Mouse (Mus musculus) layer of hippocampus, adult 8-10 months (tissue): ENCODE results near the gene Sh2d2a. TPM values are rescaled to one million over a fixed set of nuclear protein-coding genes. Genes with fewer than 3 reads are reported as not detected.
"Not testable (repeated sequence)": the region's sequence is repeated elsewhere in the genome, so short reads cannot be mapped to it uniquely, and the experiment has no call there.

ENCODE experiments used
- DNase-seq, 2 experiments: peaks; one replicate each; pipeline ENCODE4 v3.0.0; 2022; ENCODE audit warnings: low spot score in 2 of 2
- total RNA-seq, 4 experiments: library from RNA; stranded (reverse); gene quantifications; 2 replicates each; pipeline ENCODE4 v1.2.4; 2022

The Sh2d2a gene
- not detected for total RNA-seq

- no peak for DNase-seq
Observed at GRCm38 (mm10) chr3:87846650-87847110, at the start of gene Sh2d2a. Gene Sh2d2a, plus strand, starts transcription at chr3:87846755.

GRCm38 (mm10) chr3:87801681-87802080 is 44.9 kb upstream of the Sh2d2a start:
- DNase-seq: no peak

GRCm38 (mm10) chr3:87804038-87804677 is 42.4 kb upstream of the Sh2d2a start:
- no peak for DNase-seq

- no peak for DNase-seq
Observed at GRCm38 (mm10) chr3:87809322-87809962, 37.1 kb upstream of the Sh2d2a start.

- DNase-seq: no peak
Observed at GRCm38 (mm10) chr3:87811297-87811696, 35.3 kb upstream of the Sh2d2a start.

GRCm38 (mm10) chr3:87812413-87812812 is 34.1 kb upstream of the Sh2d2a start:
- no peak for DNase-seq

GRCm38 (mm10) chr3:87812873-87813272 is 33.7 kb upstream of the Sh2d2a start:
- DNase-seq: no peak

GRCm38 (mm10) chr3:87816166-87816565 is 30.4 kb upstream of the Sh2d2a start:
- no peak for DNase-seq

- peak; percentile 44 to 72 for DNase-seq
Observed at GRCm38 (mm10) chr3:87816646-87817093, 29.9 kb upstream of the Sh2d2a start.

- no peak for DNase-seq
Observed at GRCm38 (mm10) chr3:87818226-87818625, 28.3 kb upstream of the Sh2d2a start.

GRCm38 (mm10) chr3:87824206-87824605 is 22.3 kb upstream of the Sh2d2a start, which contains the start of gene Pear1:
Gene Pear1, minus strand, starts transcription at chr3:87824306.
- DNase-seq: not testable (repeated sequence)

- DNase-seq: no peak
Observed at GRCm38 (mm10) chr3:87828435-87828834, 18.1 kb upstream of the Sh2d2a start.

GRCm38 (mm10) chr3:87829025-87829424 is 17.5 kb upstream of the Sh2d2a start:
- DNase-seq: no peak

- no peak for DNase-seq
Observed at GRCm38 (mm10) chr3:87832109-87832859, 14.3 kb upstream of the Sh2d2a start.

- DNase-seq: no peak
Observed at GRCm38 (mm10) chr3:87833482-87833881, 13.1 kb upstream of the Sh2d2a start.

- DNase-seq: peak in 1 of 2 experiments; percentile 84
Observed at GRCm38 (mm10) chr3:87838622-87839021, 7.9 kb upstream of the Sh2d2a start.

GRCm38 (mm10) chr3:87840858-87841257 is 5.7 kb upstream of the Sh2d2a start:
- DNase-seq: no peak

GRCm38 (mm10) chr3:87844981-87845380 is 1.6 kb upstream of the Sh2d2a start:
- no peak for DNase-seq

- no peak for DNase-seq
Observed at GRCm38 (mm10) chr3:87846186-87846585, 369 bp upstream of the Sh2d2a start.

GRCm38 (mm10) chr3:87847680-87848079 is 1.1 kb downstream of the Sh2d2a start:
- no peak for DNase-seq

- no peak for DNase-seq
Observed at GRCm38 (mm10) chr3:87849117-87849516, 2.6 kb downstream of the Sh2d2a start.
